Mouse (Mus musculus) liver, embryonic 12.5 days (tissue): ENCODE results near the gene Scrt2. TPM values are rescaled to one million over a fixed set of nuclear protein-coding genes. Genes with fewer than 3 reads are reported as not detected.
A peak's percentile ranks its signal among the peaks of the same experiment; 100 is the strongest.

Source experiments
- ATAC-seq: fragments of 200-750 bp; cut with Nextera tagmentation; 2 replicates; pipeline ENCODE4 v1.8.0; 2017; ENCODE audit warnings: moderate number of reproducible peaks, mild to moderate bottlenecking, moderate library complexity
- H3K27ac ChIP-seq: fragments of 300-500 bp; sonication (generic); 2 replicates; pipeline ENCODE4 v1.5.1; 2016; ENCODE audit warnings: mild to moderate bottlenecking
- H3K27me3 ChIP-seq: fragments of 300-500 bp; sonication (generic); replicated peaks from 2 replicates; pipeline ENCODE4 v1.6.1; 2016; ENCODE audit warnings: mild to moderate bottlenecking, moderate library complexity
- H3K36me3 ChIP-seq: fragments of 300-500 bp; sonication (generic); 2 replicates; pipeline ENCODE4 v1.6.1; 2016; ENCODE audit warnings: mild to moderate bottlenecking, moderate library complexity
- H3K4me1 ChIP-seq: fragments of 300-500 bp; sonication (generic); 2 replicates; pipeline ENCODE4 v1.6.1; 2016
- H3K4me2 ChIP-seq: fragments of 300-500 bp; sonication (generic); 2 replicates; pipeline ENCODE4 v1.6.1; 2016; ENCODE audit warnings: mild to moderate bottlenecking, moderate library complexity
- H3K4me3 ChIP-seq: fragments of 300-500 bp; sonication (generic); 2 replicates; pipeline ENCODE4 v1.5.1; 2016; ENCODE audit warnings: mild to moderate bottlenecking, moderate library complexity
- H3K9ac ChIP-seq: fragments of 300-500 bp; sonication (generic); 2 replicates; pipeline ENCODE4 v1.6.1; 2016; ENCODE audit warnings: mild to moderate bottlenecking, moderate library complexity
- H3K9me3 ChIP-seq: fragments of 300-500 bp; sonication (generic); replicated peaks from 2 replicates; pipeline ENCODE4 v1.6.1; 2016; ENCODE audit warnings: mild to moderate bottlenecking, moderate library complexity
- WGBS: fragments of 180-500 bp; shearing (Covaris S2); methylation state at CpG from one replicate; pipeline ENCODE4 v1.1.7; 2016; ENCODE audit not compliant: insufficient replicate concordance; 5-methylcytosine and 5-hydroxymethylcytosine counted together
- polyA plus RNA-seq: library from polyadenylated mRNA; unstranded; fragments of >200 nt; fragmentation: Nextera tagmentation; extraction: Ambion mirVana; gene quantifications from 2 replicates; pipeline ENCODE4 v1.2.1, GENCODE M21; 2016

Scrt2 gene
- polyA plus RNA-seq, 1 experiment from 2014 or later: not detected

GRCm38 (mm10) chr2:152112490-152112889 lies 31.2 kb downstream of the Scrt2 start:
- H3K4me3 ChIP-seq: no peak overlapping the region
- no peak overlapping the region for H3K9ac ChIP-seq
- no peak overlapping the region for H3K27ac ChIP-seq
- H3K4me1 ChIP-seq: peaks cover 49% of the 10 kb centered on the region
- no peaks in the 10 kb centered on the region for H3K9me3 ChIP-seq
- peaks cover 32% of the 10 kb centered on the region for H3K36me3 ChIP-seq
- no peak overlapping the region for H3K4me2 ChIP-seq
- peaks cover 29% of the 10 kb centered on the region for H3K27me3 ChIP-seq
- ATAC-seq: no peak
- WGBS: 75% methylated on average over 5 of the region's 5 CpGs

DNA sequence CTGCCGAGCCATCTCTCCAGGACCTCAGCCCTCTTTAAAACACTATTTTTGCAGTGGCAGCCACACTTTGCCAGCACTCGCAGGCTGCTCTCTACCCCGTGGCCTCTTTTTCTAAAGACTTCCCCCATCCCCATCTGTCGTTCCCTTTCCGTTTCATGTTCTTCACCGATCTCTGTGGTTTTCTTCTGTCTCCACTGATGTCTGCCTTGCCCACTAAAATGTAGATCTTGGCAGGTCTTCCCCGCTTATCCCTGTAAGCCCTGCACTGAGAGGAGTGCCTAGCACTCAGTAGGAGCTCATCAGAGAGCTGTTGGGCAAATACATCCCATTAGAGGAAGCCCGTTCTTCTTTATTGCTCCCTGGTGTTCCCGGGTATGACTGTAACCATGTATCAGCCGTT lies 31.6 kb downstream of the Scrt2 start:
- Histone ChIP-seq H3K36me3 (peaks cover 27% of the 10 kb centered on the region), H3K27me3 (peaks cover 29% of the 10 kb centered on the region), H3K9ac (no peak overlapping the region), H3K4me1 (peaks cover 51% of the 10 kb centered on the region), H3K4me3 (no peak overlapping the region), H3K27ac (no peak overlapping the region), H3K4me2 (no peak overlapping the region), H3K9me3 (no peaks in the 10 kb centered on the region)
- 29% methylated on average over 10 of the region's 10 CpGs for WGBS
- no peak for ATAC-seq

- Histone ChIP-seq H3K27ac (no peak overlapping the region), H3K27me3 (peaks cover 29% of the 10 kb centered on the region), H3K36me3 (peaks cover 14% of the 10 kb centered on the region), H3K4me1 (peaks cover 51% of the 10 kb centered on the region), H3K9me3 (no peaks in the 10 kb centered on the region), H3K4me3 (peak overlapping the region; percentile 26; the same call in 1 of the 2 replicates), H3K9ac (peak overlapping the region; percentile 14; the same call in 1 of the 2 replicates), H3K4me2 (peak overlapping the region; percentile 61)
- WGBS: 18% methylated on average over 36 of the region's 36 CpGs
- no peak for ATAC-seq
Observed at GRCm38 (mm10) chr2:152114057-152114975, 33.0 kb downstream of the Scrt2 start.

DNA sequence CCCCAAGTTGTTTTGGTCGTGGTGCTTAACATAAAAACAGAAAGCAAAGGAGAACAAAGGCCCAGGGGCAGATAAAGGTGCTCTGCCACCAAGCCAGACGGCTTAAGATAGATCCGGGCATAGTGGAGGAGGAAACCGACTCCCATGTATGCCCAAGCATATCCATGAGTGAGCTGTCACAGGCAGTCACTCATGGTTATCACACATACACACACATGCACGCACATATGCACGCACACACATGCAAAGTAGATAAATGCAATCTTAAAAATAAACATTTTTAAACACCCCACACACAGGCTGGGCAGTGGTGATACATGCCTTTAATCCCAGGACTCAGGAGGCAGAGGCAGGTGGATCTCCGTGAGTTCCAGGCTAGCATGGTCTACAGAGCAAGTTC lies 36.4 kb downstream of the Scrt2 start:
- 48% methylated on average over 7 of the region's 7 CpGs for WGBS
- no peak overlapping the region for H3K4me3 ChIP-seq

DNA sequence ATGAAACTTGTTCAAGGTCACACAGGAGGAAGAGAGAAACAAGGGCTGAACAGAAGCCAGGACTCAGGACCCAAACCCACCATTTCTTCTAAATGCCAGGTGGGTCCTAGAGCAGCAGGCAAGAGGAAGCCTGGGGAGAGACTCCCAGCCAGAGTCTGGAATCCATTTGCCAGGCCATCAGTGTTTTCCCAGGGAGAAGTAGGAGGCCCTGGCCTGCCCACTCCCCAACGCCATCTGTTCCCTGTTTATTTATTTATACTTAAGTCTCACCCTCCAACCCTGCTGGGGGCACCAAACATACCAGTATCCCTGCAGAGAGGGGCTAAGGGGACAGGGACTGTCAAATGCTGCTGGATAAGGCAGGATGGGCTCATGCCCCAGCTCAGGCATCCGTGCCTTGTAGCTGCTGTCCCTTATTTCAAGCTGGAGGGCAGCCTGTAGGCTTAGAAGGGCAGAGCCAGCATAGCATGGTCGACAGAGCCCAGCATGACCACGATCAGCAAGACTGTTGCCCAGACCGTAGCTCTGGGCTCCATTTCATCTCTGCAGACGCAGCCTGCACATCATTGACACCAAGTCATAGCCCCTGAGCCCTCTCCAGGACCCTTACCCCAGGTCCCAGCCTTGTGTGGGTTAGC lies 38.0 kb downstream of the Scrt2 start:
- Histone ChIP-seq H3K36me3 (no peaks in the 10 kb centered on the region), H3K9ac (no peak overlapping the region), H3K4me2 (no peak overlapping the region), H3K27me3 (peaks cover 31% of the 10 kb centered on the region; the same call in 1 of the 2 replicates), H3K4me1 (peaks cover 63% of the 10 kb centered on the region), H3K27ac (no peak overlapping the region), H3K9me3 (no peaks in the 10 kb centered on the region), H3K4me3 (no peak overlapping the region)
- WGBS: 55% methylated on average over 6 of the region's 6 CpGs
- no peak for ATAC-seq

More for the DNA sequence above, 36.4 kb downstream of the Scrt2 start:
- ATAC-seq: peak; percentile 57
- no peak overlapping the region for H3K27ac ChIP-seq
- peaks cover 43% of the 10 kb centered on the region for H3K27me3 ChIP-seq
- H3K4me2 ChIP-seq: no peak overlapping the region
- H3K4me1 ChIP-seq: peaks cover 57% of the 10 kb centered on the region
- H3K9ac ChIP-seq: no peak overlapping the region
- H3K9me3 ChIP-seq: no peaks in the 10 kb centered on the region
- H3K36me3 ChIP-seq: no peaks in the 10 kb centered on the region

DNA sequence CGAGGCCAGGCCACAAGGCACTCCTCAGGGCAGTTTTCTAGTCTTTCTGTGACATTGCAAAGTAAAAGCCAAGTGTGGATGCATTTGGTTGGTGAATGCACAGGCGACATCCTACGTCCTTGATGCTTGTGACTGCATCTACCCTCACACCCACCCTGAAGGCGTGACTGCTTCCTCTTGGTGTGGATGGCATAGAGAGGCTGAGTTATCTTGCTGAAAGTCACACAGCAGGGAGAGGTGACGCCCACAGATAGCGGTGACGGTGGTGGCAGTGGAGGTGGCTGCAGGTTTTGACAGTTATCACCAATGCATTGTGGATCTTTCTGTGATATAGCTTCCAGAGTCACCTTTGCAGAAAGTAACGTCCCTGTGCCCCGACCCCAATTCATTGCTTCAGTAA lies 41.6 kb downstream of the Scrt2 start:
- Histone ChIP-seq H3K27ac (peak overlapping the region; percentile 70), H3K4me2 (peak overlapping the region; percentile 45), H3K4me3 (no peak overlapping the region), H3K36me3 (no peaks in the 10 kb centered on the region), H3K9me3 (no peaks in the 10 kb centered on the region), H3K27me3 (peaks cover 14% of the 10 kb centered on the region; the same call in 1 of the 2 replicates), H3K4me1 (peaks cover 39% of the 10 kb centered on the region), H3K9ac (no peak overlapping the region)
- ATAC-seq: peak; percentile 99
- WGBS: 13% methylated on average over 9 of the region's 9 CpGs

- no peak for ATAC-seq
- H3K4me2 ChIP-seq: no peak overlapping the region
- H3K4me1 ChIP-seq: peaks cover 15% of the 10 kb centered on the region
- 83% methylated on average over 2 of the region's 2 CpGs for WGBS
- H3K9me3 ChIP-seq: no peaks in the 10 kb centered on the region
- H3K27ac ChIP-seq: no peak overlapping the region
- peaks cover 20% of the 10 kb centered on the region for H3K27me3 ChIP-seq
- H3K4me3 ChIP-seq: no peak overlapping the region
- no peak overlapping the region for H3K9ac ChIP-seq
- no peaks in the 10 kb centered on the region for H3K36me3 ChIP-seq
Observed at GRCm38 (mm10) chr2:152128597-152128996, 47.3 kb downstream of the Scrt2 start.

DNA sequence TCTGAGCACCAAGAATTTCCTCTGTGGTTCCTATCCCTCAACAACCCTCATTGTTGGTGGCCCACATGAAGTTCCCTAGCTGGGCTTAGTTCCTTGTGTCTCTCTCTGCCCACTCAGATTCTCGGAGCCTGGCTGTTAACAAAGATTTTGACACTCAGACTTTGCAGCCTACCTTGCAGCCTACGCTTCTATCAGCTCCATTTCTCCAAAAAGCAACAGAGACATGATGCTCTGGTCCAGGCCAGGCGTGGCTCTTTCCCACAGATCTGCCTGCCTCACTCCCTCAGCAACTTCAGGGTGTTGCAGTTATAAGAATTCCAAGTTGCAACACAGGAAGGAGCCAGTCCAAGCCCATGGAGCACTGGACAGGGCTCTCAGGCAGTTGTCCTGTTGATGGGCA lies 48.4 kb downstream of the Scrt2 start:
- H3K4me3 ChIP-seq: no peak overlapping the region
- no peak overlapping the region for H3K27ac ChIP-seq
- H3K4me2 ChIP-seq: no peak overlapping the region
- ATAC-seq: no peak
- H3K9me3 ChIP-seq: no peaks in the 10 kb centered on the region
- 53% methylated on average over 3 of the region's 3 CpGs for WGBS
- peaks cover 26% of the 10 kb centered on the region for H3K27me3 ChIP-seq
- no peaks in the 10 kb centered on the region for H3K36me3 ChIP-seq
- no peak overlapping the region for H3K9ac ChIP-seq
- peaks cover 3% of the 10 kb centered on the region; the same call in 1 of the 2 replicates for H3K4me1 ChIP-seq

DNA sequence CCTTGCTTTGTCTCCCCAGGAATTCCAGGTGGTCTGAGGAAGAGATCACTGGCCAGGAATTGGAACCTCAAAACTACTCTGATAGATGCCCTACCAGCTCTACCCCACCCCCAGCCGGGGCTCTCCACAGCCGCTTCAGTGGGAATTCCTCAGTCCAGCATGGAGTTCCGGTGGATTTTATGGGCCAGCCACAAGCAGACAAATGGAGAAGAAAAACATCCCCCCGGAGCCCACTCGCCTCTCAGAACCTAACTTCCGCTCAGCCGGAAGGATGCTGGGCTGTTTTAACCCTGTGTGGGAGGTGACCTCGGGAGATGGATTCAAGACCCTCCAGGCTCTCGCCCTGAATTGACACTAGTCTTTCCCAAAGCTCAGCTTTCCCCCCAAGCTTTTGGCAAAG lies 50.7 kb downstream of the Scrt2 start:
- Histone ChIP-seq H3K4me1 (no peaks in the 10 kb centered on the region), H3K27me3 (peaks cover 34% of the 10 kb centered on the region), H3K9me3 (no peaks in the 10 kb centered on the region), H3K9ac (no peak overlapping the region), H3K4me2 (no peak overlapping the region), H3K4me3 (no peak overlapping the region), H3K36me3 (no peaks in the 10 kb centered on the region), H3K27ac (no peak overlapping the region)
- ATAC-seq: no peak
- 36% methylated on average over 9 of the region's 9 CpGs for WGBS

GRCm38 (mm10) chr2:152132691-152133090 lies 51.4 kb downstream of the Scrt2 start:
- 59% methylated on average over 8 of the region's 8 CpGs for WGBS
- ATAC-seq: no peak
- H3K36me3 ChIP-seq: no peaks in the 10 kb centered on the region
- H3K4me2 ChIP-seq: no peak overlapping the region
- no peaks in the 10 kb centered on the region for H3K4me1 ChIP-seq
- no peaks in the 10 kb centered on the region for H3K9me3 ChIP-seq
- H3K27me3 ChIP-seq: peaks cover 41% of the 10 kb centered on the region
- no peak overlapping the region for H3K9ac ChIP-seq
- no peak overlapping the region for H3K4me3 ChIP-seq
- no peak overlapping the region for H3K27ac ChIP-seq

DNA sequence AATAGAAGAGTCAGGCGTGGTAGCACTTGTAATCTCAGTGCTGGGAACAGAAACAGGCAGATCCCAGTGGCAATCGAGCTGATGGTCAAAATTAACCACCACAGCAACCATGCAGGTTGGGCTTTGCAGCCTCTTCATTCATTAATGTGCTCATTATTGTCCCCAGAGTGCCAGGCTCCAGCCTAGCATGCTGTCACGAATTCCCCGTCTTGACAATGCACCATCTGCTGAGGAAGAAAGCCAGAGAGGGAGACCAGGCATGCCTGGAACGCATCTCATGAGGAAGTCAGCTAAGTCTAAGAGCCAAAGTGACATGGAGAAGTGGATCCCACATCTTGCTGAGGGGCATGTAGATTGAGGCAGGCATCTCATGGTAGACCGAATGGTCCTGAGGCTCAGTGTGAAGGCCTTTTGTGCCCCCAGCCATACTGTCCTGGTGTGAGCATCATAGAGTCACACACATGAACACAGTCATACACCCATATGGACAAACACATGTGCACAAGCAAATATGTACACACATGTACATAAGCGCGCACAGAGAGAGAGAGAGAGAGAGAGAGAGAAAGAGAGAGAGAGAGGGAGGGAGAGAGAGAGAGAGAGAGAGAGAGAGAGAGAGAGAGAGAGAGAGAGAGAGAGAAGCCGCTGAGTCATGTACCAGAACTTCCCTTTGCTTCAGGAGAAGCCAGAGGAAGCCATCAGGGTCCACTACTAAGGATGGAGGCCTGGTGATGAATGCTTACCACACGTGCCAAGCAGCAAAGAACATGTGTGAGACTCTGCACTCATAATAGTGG lies 58.1 kb downstream of the Scrt2 start:
- 61% methylated on average over 10 of the region's 10 CpGs for whole genome bisulfite sequencing
- H3K27me3 ChIP-seq: peaks cover 73% of the 10 kb centered on the region
- no peak for ATAC-seq

More for the DNA sequence above, 58.1 kb downstream of the Scrt2 start:
- Histone ChIP-seq H3K4me2 (no peak overlapping the region), H3K27ac (no peak overlapping the region), H3K36me3 (no peaks in the 10 kb centered on the region), H3K9ac (no peak overlapping the region), H3K4me3 (no peak overlapping the region), H3K4me1 (peaks cover 20% of the 10 kb centered on the region), H3K9me3 (no peaks in the 10 kb centered on the region)
